Mouse (Mus musculus): ENCODE data around the gene Pde10a.

GRCm38 (mm10) chr17:8637181-8637580 is 112.0 kb downstream of the Pde10a start:
- TF ChIP-seq CTCF (IDR thresholded peaks at IDR 0.05; ENCODE audit: low read depth, low read length) = no peak
- TF ChIP-seq POLR2A (IDR thresholded peaks at IDR 0.05; ENCODE audit: borderline replicate concordance, low read depth, low read length) = no peak
